Mouse (Mus musculus) retina, adult 2 months (tissue): ENCODE results near the gene Dynlt1b.
A peak's percentile ranks its signal among the peaks of the same experiment; 100 is the strongest.
"Not testable (repeated sequence)": the region's sequence is repeated elsewhere in the genome, so short reads cannot be mapped to it uniquely, and the experiment has no call there.

Experiments used
- DNase-seq: peaks from one replicate; pipeline ENCODE4 v3.0.0-alpha.2; 2012; ENCODE audit warnings: low read depth, low spot score

Gene Dynlt1b

GRCm38 (mm10) chr17:6429945-6430344 is at the start of gene Dynlt1b:
Dynlt1b (plus strand) TSS chr17:6430112.
- peak; percentile 99 for DNase-seq

GRCm38 (mm10) chr17:6380182-6380841 is 49.6 kb upstream of the Dynlt1b start:
- not testable (repeated sequence) for DNase-seq

- DNase-seq: not testable (repeated sequence)
Measured at GRCm38 (mm10) chr17:6381071-6381682, 48.7 kb upstream of the Dynlt1b start.

- DNase-seq: not testable (repeated sequence)
Measured at GRCm38 (mm10) chr17:6386927-6387326, 43.0 kb upstream of the Dynlt1b start.

- DNase-seq: not testable (repeated sequence)
Measured at GRCm38 (mm10) chr17:6387380-6387911, 42.5 kb upstream of the Dynlt1b start.

- DNase-seq: not testable (repeated sequence)
Measured at GRCm38 (mm10) chr17:6389463-6389862, 40.4 kb upstream of the Dynlt1b start.

GRCm38 (mm10) chr17:6390731-6391130 is 39.2 kb upstream of the Dynlt1b start:
- not testable (repeated sequence) for DNase-seq

GRCm38 (mm10) chr17:6391736-6392135 is 38.2 kb upstream of the Dynlt1b start:
- not testable (repeated sequence) for DNase-seq

GRCm38 (mm10) chr17:6392473-6393340 is 37.2 kb upstream of the Dynlt1b start:
- not testable (repeated sequence) for DNase-seq

GRCm38 (mm10) chr17:6398079-6398478 is 31.8 kb upstream of the Dynlt1b start:
- not testable (repeated sequence) for DNase-seq

- DNase-seq: not testable (repeated sequence)
Measured at GRCm38 (mm10) chr17:6398816-6399215, 31.1 kb upstream of the Dynlt1b start.

GRCm38 (mm10) chr17:6399281-6400096 is 30.4 kb upstream of the Dynlt1b start:
- not testable (repeated sequence) for DNase-seq

GRCm38 (mm10) chr17:6400097-6400489 is 29.8 kb upstream of the Dynlt1b start:
- not testable (repeated sequence) for DNase-seq

- not testable (repeated sequence) for DNase-seq
Measured at GRCm38 (mm10) chr17:6404493-6404892, 25.4 kb upstream of the Dynlt1b start.

- DNase-seq: not testable (repeated sequence)
Measured at GRCm38 (mm10) chr17:6406972-6407371, 22.9 kb upstream of the Dynlt1b start.

- DNase-seq: not testable (repeated sequence)
Measured at GRCm38 (mm10) chr17:6410713-6411213, 19.1 kb upstream of the Dynlt1b start.

GRCm38 (mm10) chr17:6417118-6417517 is 12.8 kb upstream of the Dynlt1b start:
- DNase-seq: not testable (repeated sequence)

- not testable (repeated sequence) for DNase-seq
Measured at GRCm38 (mm10) chr17:6420557-6420956, 9.4 kb upstream of the Dynlt1b start.

- DNase-seq: not testable (repeated sequence)
Measured at GRCm38 (mm10) chr17:6421547-6422326, 8.2 kb upstream of the Dynlt1b start.

GRCm38 (mm10) chr17:6422370-6422769 is 7.5 kb upstream of the Dynlt1b start:
- not testable (repeated sequence) for DNase-seq
